Mouse (Mus musculus): ENCODE data around the gene 1700023F06Rik. TPM values are rescaled to one million over a fixed set of nuclear protein-coding genes. Genes with fewer than 3 reads are reported as not detected.
A peak's percentile ranks its signal among the peaks of the same experiment; 100 is the strongest.

Gene 1700023F06Rik
- polyA plus RNA-seq, 1 experiment = not detected

DNA sequence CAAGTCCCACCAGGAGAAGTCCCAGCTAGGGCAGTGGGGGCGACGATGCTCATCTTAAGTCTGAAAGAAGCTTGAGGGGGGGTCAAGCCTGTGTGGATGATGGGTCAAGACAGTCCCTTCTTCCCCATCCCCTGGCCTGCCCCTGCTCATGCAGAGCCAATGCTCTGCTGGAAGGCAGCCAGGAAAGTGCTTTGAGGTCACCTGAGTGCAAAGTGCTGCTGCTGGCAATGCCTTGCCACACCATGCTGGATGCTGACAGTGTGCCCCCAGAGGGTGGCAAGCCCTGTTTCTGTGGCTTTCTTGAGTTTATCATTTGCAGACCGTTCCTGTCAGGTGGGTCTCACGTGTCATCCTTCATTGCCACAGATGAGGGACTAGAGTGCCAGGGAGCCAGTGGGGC lies 11.6 kb upstream of the 1700023F06Rik start:
- 73% methylated on average over 4 of the region's 4 CpGs for WGBS
- TF ChIP-seq POLR2A (IDR thresholded peaks at IDR 0.05; ENCODE audit: borderline replicate concordance, control insufficient read depth, low read depth, low read length) (no peak), CTCF (IDR thresholded peaks at IDR 0.05; ENCODE audit: control insufficient read depth, insufficient read depth, low read length) (no peak)
- no peak overlapping the region for H3K27ac ChIP-seq (ENCODE audit: control insufficient read depth, insufficient read depth, low read depth, low read length, poor library complexity)
- H3K4me3 ChIP-seq (replicated peaks; ENCODE audit: control insufficient read depth, low read depth, low read length) = no peak overlapping the region
- H3K4me1 ChIP-seq (ENCODE audit: control insufficient read depth, insufficient read depth, low read length) = no peaks in the 10 kb centered on the region; the same call in 1 of the 2 replicates

GRCm38 (mm10) chr11:103219259-103219658 lies 10.9 kb upstream of the 1700023F06Rik start:
- H3K4me3 ChIP-seq (replicated peaks; ENCODE audit: control insufficient read depth, low read depth, low read length) = no peak overlapping the region
- 82% methylated on average over 5 of the region's 5 CpGs for WGBS
- no peaks in the 10 kb centered on the region; the same call in 1 of the 2 replicates for H3K4me1 ChIP-seq (ENCODE audit: control insufficient read depth, insufficient read depth, low read length)
- no peak for TF ChIP-seq CTCF (IDR thresholded peaks at IDR 0.05; ENCODE audit: control insufficient read depth, insufficient read depth, low read length)
- TF ChIP-seq POLR2A (IDR thresholded peaks at IDR 0.05; ENCODE audit: borderline replicate concordance, control insufficient read depth, low read depth, low read length) = no peak
- no peak overlapping the region for H3K27ac ChIP-seq (ENCODE audit: control insufficient read depth, insufficient read depth, low read depth, low read length, poor library complexity)

DNA sequence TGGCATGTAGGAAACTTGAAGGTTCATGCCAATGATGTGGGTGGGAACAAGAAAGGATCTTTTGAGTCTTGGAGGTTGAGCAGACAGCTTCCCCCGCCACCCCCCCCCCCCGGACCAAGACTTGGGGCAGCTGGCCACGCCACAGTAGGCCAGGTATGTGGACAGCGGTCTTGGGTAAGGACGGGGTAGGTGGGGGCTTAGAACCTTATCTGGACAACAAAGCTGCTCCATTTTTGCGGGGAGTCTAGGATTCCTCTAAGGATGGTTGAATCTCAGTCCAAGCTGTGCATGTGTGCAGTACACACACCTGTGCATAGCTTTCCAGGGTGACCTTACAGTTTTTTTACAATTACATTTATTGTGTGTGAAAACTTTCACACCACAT lies 10.2 kb upstream of the 1700023F06Rik start:
- TF ChIP-seq POLR2A (IDR thresholded peaks at IDR 0.05; ENCODE audit: borderline replicate concordance, control insufficient read depth, low read depth, low read length) (no peak), CTCF (IDR thresholded peaks at IDR 0.05; ENCODE audit: control insufficient read depth, insufficient read depth, low read length) (no peak)
- Histone ChIP-seq H3K4me3 (replicated peaks; ENCODE audit: control insufficient read depth, low read depth, low read length) (peak overlapping the region; percentile 58), H3K4me1 (ENCODE audit: control insufficient read depth, insufficient read depth, low read length) (no peaks in the 10 kb centered on the region; the same call in 1 of the 2 replicates), H3K27ac (ENCODE audit: control insufficient read depth, insufficient read depth, low read depth, low read length, poor library complexity) (no peak overlapping the region)
- 32% methylated on average over 6 of the region's 6 CpGs for WGBS

DNA sequence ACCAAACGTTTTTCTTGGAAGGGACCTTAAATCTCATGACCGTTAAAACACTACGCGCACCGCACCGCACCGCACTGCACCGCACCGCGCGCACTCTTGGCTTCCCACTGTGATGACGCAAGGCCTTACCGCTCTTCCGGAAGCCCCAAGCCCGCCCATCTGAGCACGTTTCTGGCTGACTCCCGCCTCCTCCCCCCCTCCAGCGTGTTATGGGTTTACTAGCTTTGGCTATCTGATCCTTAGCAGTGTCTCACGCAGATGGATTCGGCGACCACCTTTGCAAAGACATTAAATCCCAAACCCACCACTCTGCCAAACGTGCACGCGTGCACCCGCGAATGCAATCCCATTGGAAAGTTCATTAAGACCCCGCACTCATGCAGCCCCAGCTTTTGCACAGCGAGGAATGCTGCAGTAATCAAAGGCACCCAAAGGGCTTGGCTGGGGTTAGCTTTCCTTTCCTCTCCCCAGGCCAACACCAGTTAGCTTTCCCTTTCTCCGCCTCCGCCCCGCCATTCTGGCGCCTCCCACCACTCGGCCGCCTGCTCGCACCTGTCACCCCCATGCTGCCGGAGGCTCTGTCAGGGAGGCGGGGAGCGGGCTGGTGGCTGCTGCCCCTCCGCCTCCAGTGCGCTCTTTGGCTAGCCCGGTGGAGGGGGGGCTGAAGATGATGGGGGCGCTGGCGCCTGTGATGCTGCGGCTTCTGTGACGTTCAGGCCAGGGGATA lies 9.6 kb upstream of the 1700023F06Rik start, which contains the start of gene Spata32:
Gene Spata32 (minus strand): TSS at position 643 of the 727 bp plus-strand sequence.
- H3K4me1 ChIP-seq (ENCODE audit: control insufficient read depth, insufficient read depth, low read length) = no peaks in the 10 kb centered on the region; the same call in 1 of the 2 replicates
- H3K27ac ChIP-seq (ENCODE audit: control insufficient read depth, insufficient read depth, low read depth, low read length, poor library complexity) = no peak within 1 kb of the TSS
- TF ChIP-seq POLR2A (IDR thresholded peaks at IDR 0.05; ENCODE audit: borderline replicate concordance, control insufficient read depth, low read depth, low read length) (peak; percentile 22; the same call in 1 of the 2 replicates), CTCF (IDR thresholded peaks at IDR 0.05; ENCODE audit: control insufficient read depth, insufficient read depth, low read length) (no peak)
- WGBS = under 1% methylated on average over 45 of the region's 45 CpGs
- H3K4me3 ChIP-seq (replicated peaks; ENCODE audit: control insufficient read depth, low read depth, low read length) = peak within 1 kb of the TSS; percentile 58

DNA sequence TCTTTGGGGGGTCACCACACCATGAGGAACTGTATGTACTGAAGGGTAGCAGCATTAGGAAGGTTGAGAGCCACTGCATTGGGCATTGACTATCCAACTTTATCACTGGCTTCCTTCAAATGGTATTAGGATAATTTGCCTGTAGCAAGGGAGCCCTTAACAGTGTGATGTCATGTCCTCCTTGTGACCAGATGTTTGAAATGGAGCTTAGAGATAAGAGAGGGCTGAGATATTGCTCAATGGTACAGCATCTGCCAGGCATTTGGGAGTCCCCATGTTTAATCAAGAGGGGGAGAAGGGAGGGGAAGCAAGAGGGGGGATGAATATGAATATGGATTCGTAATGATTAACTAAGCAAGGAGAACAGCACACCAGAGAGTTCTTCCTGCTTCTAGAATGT lies 7.0 kb upstream of the 1700023F06Rik start:
- TF ChIP-seq CTCF (IDR thresholded peaks at IDR 0.05; ENCODE audit: control insufficient read depth, insufficient read depth, low read length) = no peak
- no peak for TF ChIP-seq POLR2A (IDR thresholded peaks at IDR 0.05; ENCODE audit: borderline replicate concordance, control insufficient read depth, low read depth, low read length)
- no peak overlapping the region for H3K4me3 ChIP-seq (replicated peaks; ENCODE audit: control insufficient read depth, low read depth, low read length)
- no peaks in the 10 kb centered on the region; the same call in 1 of the 2 replicates for H3K4me1 ChIP-seq (ENCODE audit: control insufficient read depth, insufficient read depth, low read length)
- H3K27ac ChIP-seq (ENCODE audit: control insufficient read depth, insufficient read depth, low read depth, low read length, poor library complexity) = no peak overlapping the region
- 35% methylated on average over 1 of the region's 1 CpGs for WGBS

GRCm38 (mm10) chr11:103213712-103214111 lies 5.4 kb upstream of the 1700023F06Rik start:
- H3K4me1 ChIP-seq (ENCODE audit: control insufficient read depth, insufficient read depth, low read length) = no peaks in the 10 kb centered on the region; the same call in 1 of the 2 replicates
- H3K4me3 ChIP-seq (replicated peaks; ENCODE audit: control insufficient read depth, low read depth, low read length) = no peak overlapping the region
- 0 out of 2 replicates have a peak, but pooled peaks have one; percentile 3 for TF ChIP-seq CTCF (IDR thresholded peaks at IDR 0.05; ENCODE audit: control insufficient read depth, insufficient read depth, low read length)
- no peak for TF ChIP-seq POLR2A (IDR thresholded peaks at IDR 0.05; ENCODE audit: borderline replicate concordance, control insufficient read depth, low read depth, low read length)
- no peak overlapping the region for H3K27ac ChIP-seq (ENCODE audit: control insufficient read depth, insufficient read depth, low read depth, low read length, poor library complexity)
- WGBS = 74% methylated on average over 5 of the region's 5 CpGs

DNA sequence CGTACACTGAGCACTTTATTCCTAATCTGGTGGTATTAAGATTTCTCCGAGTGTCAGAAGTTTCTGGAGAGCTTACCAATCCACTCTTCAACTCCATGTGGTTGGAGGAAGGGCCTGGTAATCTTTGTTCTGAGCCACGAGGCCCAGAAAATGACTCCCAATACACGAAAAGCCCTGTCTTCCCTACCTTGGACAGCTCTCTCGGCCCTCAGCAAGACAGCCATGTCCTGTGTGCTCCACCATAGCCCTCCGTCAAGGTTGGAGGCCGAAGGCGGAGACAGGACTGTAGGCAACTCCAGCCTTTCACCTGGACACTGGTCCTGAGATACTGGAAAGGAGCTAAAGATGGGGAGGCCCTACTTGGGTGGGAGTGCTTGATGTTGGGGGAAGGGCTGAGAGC lies 1.9 kb upstream of the 1700023F06Rik start:
- Histone ChIP-seq H3K4me1 (ENCODE audit: control insufficient read depth, insufficient read depth, low read length) (no peaks in the 10 kb centered on the region), H3K4me3 (replicated peaks; ENCODE audit: control insufficient read depth, low read depth, low read length) (no peak overlapping the region), H3K27ac (ENCODE audit: control insufficient read depth, insufficient read depth, low read depth, low read length, poor library complexity) (no peak overlapping the region)
- no peak for TF ChIP-seq POLR2A (IDR thresholded peaks at IDR 0.05; ENCODE audit: borderline replicate concordance, control insufficient read depth, low read depth, low read length)
- no peak for TF ChIP-seq CTCF (IDR thresholded peaks at IDR 0.05; ENCODE audit: control insufficient read depth, insufficient read depth, low read length)
- 68% methylated on average over 8 of the region's 8 CpGs for WGBS

DNA sequence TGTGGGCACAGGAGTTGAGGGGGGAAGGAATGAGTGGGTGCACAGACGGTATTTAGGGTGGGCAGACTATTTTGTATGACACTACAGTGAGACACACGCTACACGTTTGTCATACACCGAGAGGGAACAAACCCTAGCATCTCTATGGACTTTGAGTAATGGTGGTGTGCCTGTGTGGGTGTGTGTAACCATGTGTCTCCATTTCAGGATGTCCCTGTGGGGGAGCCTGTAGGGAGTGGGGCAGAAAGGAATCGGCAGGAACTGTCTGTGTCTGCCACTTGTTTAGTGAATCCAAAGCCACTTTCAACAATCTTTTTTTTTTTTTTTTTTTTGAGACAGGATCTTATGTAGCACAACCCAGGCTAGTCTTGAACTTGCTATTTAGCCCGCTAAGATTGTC lies 2.2 kb downstream of the 1700023F06Rik start:
- H3K4me3 ChIP-seq (replicated peaks; ENCODE audit: control insufficient read depth, low read depth, low read length) = no peak overlapping the region
- 79% methylated on average over 6 of the region's 6 CpGs for WGBS
- no peak overlapping the region for H3K27ac ChIP-seq (ENCODE audit: control insufficient read depth, insufficient read depth, low read depth, low read length, poor library complexity)
- no peaks in the 10 kb centered on the region for H3K4me1 ChIP-seq (ENCODE audit: control insufficient read depth, insufficient read depth, low read length)
- TF ChIP-seq CTCF (IDR thresholded peaks at IDR 0.05; ENCODE audit: control insufficient read depth, insufficient read depth, low read length) (no peak), POLR2A (IDR thresholded peaks at IDR 0.05; ENCODE audit: borderline replicate concordance, control insufficient read depth, low read depth, low read length) (no peak)
